Mouse (Mus musculus): Measurements from ENCODE around the gene Rxra.

Rxra gene

DNA sequence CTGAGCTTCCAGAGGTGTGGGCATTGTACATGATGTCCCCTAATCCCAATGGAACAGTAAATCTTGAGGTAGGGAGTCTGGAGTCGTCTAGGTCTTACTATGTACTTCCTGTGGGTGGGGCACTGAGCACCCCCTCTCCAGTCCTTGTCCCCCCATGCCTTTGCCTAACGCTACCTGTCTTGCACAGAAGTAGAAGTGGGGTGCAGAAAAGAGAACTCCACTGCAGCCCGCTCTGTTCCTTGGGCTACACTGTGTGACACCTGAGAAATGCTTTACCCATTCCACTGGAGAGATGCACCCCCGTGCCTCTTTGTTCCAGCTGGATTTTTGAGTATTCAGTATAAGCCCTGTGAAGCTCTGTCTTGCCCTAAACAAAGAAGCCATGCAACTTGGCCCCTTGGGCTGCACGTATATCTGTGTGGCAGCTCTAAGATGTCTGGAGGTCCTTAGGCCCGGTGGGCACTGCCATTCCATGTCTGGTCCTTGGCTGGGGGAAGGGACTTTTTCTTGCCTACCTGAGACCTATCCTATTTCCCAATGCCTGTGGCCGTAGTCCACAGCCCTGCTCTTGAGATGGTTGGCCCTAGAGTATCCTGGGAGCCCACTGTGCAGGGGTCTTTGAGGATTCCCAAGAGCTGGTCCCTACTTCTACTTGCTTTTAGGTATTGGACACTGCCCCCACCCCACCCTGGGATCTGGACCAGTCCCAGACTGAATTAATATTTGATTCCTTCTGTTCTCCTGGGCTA lies 67.8 kb downstream of the Rxra start:
- no peak for DNase-seq

DNA sequence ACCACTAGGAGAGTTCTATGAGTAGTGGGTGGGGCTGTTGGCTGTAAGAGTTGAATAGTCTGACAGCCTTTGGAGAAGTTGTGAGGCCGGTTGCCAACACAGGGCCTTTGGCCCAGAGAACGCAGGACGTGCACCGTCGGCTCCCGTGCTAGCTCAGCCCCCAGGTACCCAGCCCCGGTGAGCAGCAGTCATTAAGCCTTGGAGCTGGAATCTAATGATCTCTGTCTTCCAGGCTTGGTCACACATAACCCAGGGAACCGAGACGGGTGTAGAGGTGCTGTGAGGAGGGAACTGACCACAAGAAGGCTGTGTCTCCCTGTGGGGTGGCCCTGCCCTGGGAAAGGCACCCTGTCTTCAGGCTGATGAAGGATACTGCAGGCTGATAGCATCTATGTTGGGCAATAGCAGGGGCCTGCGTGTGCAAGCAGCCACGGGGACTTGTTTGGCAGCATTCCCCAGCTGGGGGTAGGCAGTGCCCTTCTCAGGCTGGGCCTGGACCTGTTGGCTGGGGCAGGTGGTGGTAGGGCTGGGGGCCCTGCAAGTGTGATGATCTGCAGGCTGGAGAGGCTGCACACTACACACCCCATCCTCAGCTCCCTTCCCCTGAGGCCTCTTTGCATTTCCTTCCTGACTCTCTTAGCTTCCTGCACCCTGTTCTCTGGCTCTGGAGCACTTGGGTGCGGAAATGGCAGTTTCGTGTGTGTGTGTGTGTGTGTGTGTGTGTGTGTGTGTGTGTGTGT lies 68.5 kb downstream of the Rxra start:
- DNase-seq: peak; percentile 58

GRCm38 (mm10) chr2:27745673-27746620 lies 69.7 kb downstream of the Rxra start:
- no peak for DNase-seq

GRCm38 (mm10) chr2:27746854-27747253 lies 70.6 kb downstream of the Rxra start:
- DNase-seq: no peak

- no peak for DNase-seq
Observed at GRCm38 (mm10) chr2:27748984-27749383, 72.7 kb downstream of the Rxra start.

DNA sequence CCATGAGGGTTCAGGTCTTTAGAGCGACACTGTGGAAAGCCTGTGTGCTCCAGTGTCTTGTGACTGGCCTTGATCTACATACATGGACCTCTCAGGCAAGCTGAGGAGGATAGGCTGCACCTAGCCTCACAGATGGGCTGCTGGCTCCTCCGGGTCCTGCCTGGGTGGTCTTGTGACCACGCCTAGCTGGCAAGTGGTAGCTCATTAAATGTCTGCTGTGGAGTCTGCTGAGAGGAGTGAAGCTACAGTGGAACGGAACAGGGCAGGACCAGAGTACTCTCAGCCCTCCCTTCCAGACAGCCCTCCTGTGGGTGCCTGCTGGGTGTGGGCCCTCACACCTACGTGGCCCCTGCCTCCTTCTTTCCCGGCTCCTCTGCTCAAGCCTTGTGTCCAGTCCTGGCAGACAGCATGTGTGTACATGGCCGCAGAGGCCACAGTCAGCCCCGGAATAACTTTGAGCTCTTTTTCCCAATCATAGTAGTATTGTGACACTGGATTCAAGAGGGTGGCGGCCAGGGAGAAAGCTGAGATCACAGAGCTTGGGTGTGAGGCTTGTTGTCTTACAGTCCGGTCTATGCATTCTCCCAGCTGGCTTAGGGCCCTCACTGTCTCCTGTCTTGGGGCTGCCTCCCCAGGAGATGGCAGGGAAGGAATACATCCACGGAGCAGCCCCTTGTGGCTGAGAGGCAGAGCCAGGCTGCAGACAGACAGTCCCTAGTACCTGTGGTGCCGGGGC lies 74.3 kb downstream of the Rxra start:
- DNase-seq: no peak

DNA sequence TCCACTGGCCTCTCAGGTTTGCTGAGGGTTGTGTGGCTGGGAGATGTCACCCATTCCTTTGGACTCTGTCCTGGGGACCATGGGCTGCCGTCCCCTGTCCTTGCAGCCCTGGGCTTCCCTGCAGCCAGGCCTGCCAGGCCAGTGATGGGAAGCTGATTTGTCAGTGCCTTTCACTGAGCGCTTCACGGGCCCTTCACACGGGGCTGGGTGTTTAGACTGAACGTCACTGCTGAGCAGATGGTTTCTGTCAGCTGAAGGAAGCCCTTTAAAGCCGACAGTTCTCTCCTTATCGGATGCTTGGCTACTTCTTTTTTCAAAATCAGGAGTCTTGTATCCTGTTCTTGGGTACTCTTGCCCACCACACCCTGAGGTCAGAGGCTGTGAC lies 74.9 kb downstream of the Rxra start:
- no peak for DNase-seq

- no peak for DNase-seq
Observed at GRCm38 (mm10) chr2:27751803-27752202, 75.6 kb downstream of the Rxra start.

DNA sequence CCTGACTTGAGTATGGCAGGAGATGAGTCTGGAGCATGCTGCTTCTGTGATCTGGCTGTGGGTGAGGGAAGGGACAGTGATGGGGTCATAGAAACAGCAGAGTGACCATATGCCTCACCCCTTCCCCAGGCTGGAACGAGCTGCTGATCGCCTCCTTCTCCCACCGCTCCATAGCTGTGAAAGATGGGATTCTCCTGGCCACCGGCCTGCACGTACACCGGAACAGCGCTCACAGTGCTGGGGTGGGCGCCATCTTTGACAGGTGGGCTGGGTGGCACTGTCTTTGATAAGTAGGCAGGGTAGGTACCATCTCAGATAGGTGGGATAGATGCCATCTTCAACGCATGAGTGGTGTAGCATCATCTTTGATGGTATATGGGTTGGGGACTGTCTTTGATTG lies 77.9 kb downstream of the Rxra start:
- DNase-seq: no peak

DNA sequence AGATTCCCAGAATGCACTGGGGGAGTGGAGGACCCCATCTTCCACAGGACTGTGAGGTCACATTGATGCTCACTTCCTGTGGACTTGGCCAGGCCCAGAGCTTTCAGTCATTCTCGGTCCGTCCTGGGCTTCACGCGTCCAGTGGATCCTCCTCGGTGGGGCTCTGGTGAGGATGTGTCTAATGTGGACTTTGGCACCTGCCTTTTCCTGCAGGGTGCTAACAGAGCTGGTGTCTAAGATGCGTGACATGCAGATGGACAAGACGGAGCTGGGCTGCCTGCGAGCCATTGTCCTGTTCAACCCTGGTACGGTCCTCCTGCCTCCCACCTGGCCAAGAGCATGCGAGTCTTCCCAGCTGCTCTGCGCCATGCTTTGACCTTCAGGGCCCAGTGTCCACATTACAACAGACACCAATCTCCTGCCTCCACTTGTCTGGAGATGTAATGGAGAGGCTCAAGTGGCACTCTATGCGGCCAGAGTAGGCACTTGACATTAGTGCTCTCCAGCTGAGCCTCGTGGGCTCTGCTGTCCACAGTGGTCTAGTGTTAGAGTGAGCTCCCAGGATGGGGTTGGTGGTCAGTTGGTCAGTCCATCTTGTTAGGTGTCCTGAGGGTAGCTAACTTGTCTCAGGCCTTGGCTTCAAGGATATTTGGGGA lies 79.9 kb downstream of the Rxra start:
- no peak for DNase-seq

- DNase-seq: peak; percentile 14
Observed at GRCm38 (mm10) chr2:27758414-27759301, 82.4 kb downstream of the Rxra start.

GRCm38 (mm10) chr2:27759431-27759830 lies 83.2 kb downstream of the Rxra start:
- no peak for DNase-seq

DNA sequence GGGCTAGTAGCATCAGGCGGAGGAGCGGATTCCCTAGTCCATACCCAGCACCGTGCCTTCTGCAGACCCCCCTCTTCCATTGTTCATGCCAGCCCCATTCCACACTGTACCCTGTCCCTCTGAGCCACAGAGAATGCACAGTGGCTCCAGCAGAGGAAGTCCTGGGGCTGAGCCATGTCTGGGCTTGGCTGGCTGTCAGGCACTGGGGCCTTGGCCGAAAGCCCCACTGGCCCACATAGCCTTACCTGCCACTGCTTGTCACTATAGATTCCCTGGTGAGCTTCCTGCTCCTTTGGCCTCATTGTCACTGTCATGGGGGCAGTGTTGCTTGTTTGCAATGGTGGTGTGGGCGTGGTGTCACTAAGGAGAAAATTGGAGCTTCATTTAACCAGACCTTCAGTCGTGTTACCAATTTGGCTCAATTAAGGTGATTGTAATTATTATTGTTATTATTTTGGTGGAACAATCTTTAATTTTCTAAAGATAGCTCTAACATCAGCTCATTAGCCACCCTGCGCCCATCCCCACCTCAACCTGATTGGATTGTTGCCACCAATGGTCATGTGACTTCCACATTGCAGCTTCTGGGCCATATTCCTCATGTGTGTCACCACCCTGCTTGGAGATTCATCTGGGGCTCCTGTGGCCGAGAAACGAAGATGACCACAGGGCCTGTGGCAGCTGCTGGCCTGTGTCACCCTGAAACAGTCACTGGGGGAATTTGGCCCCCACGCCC lies 85.2 kb downstream of the Rxra start:
- DNase-seq: no peak

GRCm38 (mm10) chr2:27761996-27762340 lies 85.7 kb downstream of the Rxra start:
- DNase-seq: no peak

DNA sequence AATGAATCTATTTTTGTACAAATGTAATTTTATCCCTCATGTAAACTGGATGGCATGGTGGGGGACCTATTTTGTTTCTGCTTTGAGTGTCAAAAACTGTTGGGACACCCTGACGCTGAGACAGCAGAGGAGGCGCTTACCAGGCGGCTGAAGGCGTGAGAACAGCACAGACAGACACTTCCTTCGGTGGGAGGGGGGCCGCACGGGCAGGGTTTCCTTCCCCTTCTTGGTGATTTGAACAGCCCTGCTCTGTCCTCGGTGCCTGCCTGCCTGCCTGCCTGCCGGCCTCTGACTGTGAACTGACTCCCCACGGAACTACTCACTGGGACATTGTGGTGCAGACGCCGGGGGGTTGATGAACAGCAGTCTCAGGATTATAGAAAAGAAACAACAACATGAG lies 86.3 kb downstream of the Rxra start:
- DNase-seq: no peak

DNA sequence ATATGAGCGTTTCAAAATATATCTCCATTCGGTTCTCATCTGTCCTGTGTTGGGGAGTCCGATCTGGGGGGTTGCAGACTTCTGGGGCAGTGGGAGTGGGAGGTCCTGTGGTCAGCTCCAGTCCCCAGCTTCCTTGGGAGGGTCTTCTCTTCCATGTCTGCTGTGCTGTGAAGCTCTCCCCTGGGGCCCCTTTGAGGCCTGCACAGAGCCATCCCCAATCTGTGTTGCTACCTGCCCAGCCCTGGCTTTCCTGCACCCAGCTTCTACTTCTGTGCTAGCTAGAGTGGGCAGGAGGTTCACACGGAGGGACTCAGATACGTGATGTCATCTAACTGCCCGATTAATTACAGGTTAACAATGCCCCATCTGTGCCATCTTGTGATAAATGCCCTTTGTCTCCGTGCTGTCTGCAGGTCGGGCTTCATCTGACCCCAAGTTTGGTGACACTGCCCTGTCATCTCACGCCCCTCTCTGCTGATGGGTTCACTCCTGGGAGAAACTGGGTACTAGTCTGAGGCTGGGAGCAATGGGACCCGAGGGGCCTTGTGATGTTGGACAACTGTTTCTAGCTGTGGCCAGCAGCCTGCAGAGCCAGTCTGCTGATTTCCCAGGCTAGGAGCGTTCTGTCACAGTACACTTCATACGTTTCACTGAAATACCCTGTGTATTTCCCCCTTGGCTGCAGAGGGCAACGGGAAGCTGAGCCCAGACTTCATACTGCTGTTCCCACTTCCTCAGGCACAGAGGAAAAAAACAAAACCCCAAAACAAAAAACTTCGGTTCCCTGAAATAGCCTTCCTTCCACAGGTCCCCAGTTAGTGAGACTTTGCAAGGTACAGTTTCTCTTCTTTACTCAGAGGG lies 86.9 kb downstream of the Rxra start:
- no peak for DNase-seq

DNA sequence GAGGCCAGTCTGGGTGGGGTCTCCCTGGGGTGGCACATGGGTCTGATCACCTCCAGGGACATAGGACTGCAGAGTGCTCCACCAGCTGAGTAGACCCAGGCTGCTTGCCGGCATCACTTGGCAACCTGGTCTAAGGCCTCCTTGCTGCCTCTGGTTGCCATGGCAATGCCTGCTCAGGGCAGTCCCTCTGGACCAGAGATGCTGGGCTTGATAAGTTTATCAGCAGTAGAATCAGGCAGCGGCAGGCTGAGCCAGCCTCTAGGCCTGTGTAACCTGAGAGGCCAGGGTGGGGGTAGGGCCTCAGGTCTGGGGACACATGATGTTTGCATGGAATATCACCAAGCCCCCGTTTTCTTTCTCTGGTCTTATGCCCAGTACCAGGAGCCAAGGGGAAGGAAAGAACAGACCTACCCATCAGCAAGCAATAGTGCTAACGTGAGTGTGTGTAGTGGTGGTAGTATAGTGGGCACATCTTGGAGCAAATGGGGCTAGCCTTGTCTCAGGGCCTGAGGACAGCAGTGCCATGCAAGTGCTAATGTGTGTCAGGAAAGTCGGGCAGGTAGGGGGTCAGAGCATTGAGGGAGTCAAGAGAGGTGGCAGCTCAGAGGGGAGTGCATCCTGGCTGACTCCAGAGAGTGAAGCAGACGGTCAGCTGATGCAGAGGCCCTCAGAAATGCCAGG lies 88.2 kb downstream of the Rxra start:
- no peak for DNase-seq

DNA sequence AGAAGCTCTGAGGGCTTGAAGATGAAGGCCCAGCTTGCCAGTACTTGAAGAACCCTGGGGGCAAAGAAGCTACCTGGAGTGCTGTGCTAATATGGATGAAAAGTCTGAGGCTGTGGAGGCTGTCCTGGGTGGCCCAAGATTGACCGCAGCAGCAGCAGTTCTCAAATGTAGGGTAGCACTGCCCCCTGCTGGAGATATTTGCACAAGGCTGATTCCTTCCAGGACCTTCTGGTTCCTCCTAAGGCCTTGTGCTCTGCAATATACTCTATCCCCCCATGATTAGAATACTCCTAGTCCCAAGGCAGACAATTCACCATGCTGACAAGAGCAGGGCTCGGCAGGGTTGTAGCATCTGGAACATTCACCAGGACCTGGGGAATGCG lies 88.7 kb downstream of the Rxra start:
- peak; percentile 77 for DNase-seq

GRCm38 (mm10) chr2:27767773-27768172 lies 91.5 kb downstream of the Rxra start:
- no peak for DNase-seq

All from thymus, postnatal 25 days (tissue).